Mouse (Mus musculus) cerebellum, adult (tissue): ENCODE measurements around the gene Auts2.

Experiments used
- ATAC-seq: cut with Nextera tagmentation; 2 replicates; pipeline ENCODE4 v1.9.2; 2017; ENCODE audit warnings: mild to moderate bottlenecking, moderate library complexity, mixed read lengths; ENCODE audit not compliant: insufficient number of reproducible peaks, low FRiP score, low TSS enrichment

The Auts2 gene

GRCm38 (mm10) chr5:131613301-131613700 is 929.8 kb downstream of the Auts2 start:
- no peak for ATAC-seq

- ATAC-seq = no peak
Measured at GRCm38 (mm10) chr5:131610702-131611101, 932.4 kb downstream of the Auts2 start.

GRCm38 (mm10) chr5:131606786-131607185 is 936.4 kb downstream of the Auts2 start:
- no peak for ATAC-seq

- ATAC-seq = no peak
Measured at GRCm38 (mm10) chr5:131601934-131602692, 941.0 kb downstream of the Auts2 start.

- peak; percentile 70 for ATAC-seq
Measured at GRCm38 (mm10) chr5:131600325-131601125, 942.6 kb downstream of the Auts2 start.

GRCm38 (mm10) chr5:131597503-131597902 is 945.6 kb downstream of the Auts2 start:
- ATAC-seq = no peak

- no peak for ATAC-seq
Measured at GRCm38 (mm10) chr5:131596591-131596990, 946.6 kb downstream of the Auts2 start.

- no peak for ATAC-seq
Measured at GRCm38 (mm10) chr5:131595730-131596129, 947.4 kb downstream of the Auts2 start.

- no peak for ATAC-seq
Measured at GRCm38 (mm10) chr5:131594597-131594996, 948.5 kb downstream of the Auts2 start.

- ATAC-seq = no peak
Measured at GRCm38 (mm10) chr5:131593261-131593660, 949.9 kb downstream of the Auts2 start.

- no peak for ATAC-seq
Measured at GRCm38 (mm10) chr5:131589948-131590467, 953.1 kb downstream of the Auts2 start.

GRCm38 (mm10) chr5:131586332-131586700 is 956.8 kb downstream of the Auts2 start:
- ATAC-seq = no peak

- no peak for ATAC-seq
Measured at GRCm38 (mm10) chr5:131585684-131586331, 957.3 kb downstream of the Auts2 start.

- no peak for ATAC-seq
Measured at GRCm38 (mm10) chr5:131584260-131585135, 958.6 kb downstream of the Auts2 start.

GRCm38 (mm10) chr5:131581110-131582050 is 961.8 kb downstream of the Auts2 start:
- ATAC-seq = no peak

- no peak for ATAC-seq
Measured at GRCm38 (mm10) chr5:131578737-131579136, 964.4 kb downstream of the Auts2 start.

GRCm38 (mm10) chr5:131575733-131576265 is 967.3 kb downstream of the Auts2 start:
- no peak for ATAC-seq

- ATAC-seq = no peak; the same call in 1 of the 2 replicates
Measured at GRCm38 (mm10) chr5:131575086-131575514, 968.0 kb downstream of the Auts2 start.
